Mouse (Mus musculus) heart, adult 8-10 months (tissue): Measurements from ENCODE around the gene Zfand3. TPM values are rescaled to one million over a fixed set of nuclear protein-coding genes. Genes with fewer than 3 reads are reported as not detected.

Experiments
- DNase-seq: peaks from one replicate; pipeline ENCODE4 v3.0.0; 2022; ENCODE audit warnings: low spot score
- total RNA-seq, 4 experiments: library from RNA; stranded (reverse); gene quantifications; 2 replicates each; pipeline ENCODE4 v1.2.4; 2022

The Zfand3 gene
- total RNA-seq, 4 experiments from 2014 or later: 132 to 150 (median 148) TPM

DNA sequence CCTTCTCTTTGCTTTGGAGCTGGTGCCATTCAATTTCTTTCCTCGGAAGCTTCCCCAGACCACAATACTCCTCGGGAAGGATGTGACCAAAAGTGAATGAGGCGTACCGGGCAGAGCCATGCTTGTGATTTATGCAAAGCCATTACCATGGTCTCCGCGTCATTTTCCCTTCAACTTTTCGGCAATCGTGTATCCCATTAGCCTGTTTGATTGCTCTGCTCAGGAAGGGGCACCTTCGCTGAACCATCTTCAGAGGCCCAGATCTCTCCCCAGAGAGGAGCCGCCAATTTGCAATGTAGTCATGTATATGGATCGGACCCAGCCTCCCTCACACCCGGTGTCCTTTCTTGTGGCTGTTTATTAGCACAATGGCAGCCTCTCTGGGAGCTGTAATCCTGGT, 218.3 kb downstream of the Zfand3 start:
- DNase-seq: no peak

DNA sequence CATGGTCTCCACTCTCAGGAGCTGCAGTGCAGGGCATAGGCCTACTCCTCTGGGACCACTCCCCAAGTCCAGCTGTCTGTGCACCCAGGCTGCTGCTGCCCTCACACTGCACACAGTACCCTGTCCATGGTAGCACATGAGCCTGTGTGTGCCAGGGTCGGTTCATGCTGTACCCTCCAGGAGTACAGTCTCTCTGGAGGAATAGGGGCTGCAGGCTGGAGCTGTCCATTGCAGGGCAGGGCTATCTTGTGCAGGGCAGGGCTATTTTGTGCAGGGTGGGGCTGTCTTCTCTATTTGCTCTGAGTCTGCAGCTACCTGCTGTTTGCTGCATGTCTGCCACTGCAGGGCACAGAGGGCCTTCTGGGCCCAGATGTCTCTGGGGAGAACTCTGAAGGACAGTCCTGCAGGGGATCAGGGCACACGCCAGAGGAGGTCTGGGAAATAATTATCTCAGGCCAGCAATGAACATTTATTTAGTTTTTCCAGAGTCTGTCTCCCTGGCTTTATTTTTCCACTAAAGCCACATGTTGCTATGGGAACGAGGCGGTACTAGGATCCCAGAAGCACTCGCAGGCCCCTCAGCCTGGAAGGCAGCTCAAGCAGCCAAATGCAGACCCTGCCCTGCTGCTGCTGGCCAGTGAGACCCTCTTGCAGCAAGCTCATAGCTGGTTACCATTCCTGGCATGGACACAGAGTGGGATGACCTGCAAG, 220.7 kb downstream of the Zfand3 start:
- DNase-seq: no peak

DNA sequence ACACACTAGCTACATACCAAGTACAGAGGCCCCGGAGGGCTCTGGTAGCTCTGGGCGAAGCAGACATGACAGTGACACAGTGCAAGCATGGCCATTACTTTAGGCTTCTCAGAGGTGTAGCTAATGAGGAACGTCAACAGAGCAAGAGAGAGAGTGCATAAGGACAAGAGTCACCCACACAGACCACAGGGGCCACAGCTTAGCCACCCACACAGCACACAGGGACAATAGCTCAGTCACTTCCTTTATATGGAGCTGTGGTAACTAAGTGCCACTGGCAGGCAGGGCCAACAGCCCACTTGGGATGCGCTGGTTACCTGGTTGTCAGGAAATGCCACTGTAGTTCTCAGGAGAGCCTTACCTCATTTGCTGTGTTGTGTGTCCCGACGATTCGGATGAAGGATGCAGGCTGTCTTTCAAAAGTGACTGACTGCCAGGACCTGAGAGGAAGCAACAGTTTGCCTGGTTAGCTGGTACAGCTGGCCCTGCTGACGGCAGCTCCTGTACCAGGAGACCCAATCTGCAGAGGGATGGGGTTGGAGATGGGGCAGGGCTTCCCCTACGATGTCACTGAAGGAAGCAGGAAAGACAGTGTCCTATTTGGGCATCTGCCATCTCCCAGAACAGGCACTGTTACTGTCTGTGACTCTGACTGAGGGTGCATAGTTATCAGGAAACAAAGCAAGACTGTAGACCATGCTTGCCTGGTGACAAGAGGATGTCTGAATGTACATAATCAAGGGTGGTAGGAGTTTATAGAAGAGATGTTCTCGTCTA, 224.1 kb downstream of the Zfand3 start:
- no peak for DNase-seq

DNA sequence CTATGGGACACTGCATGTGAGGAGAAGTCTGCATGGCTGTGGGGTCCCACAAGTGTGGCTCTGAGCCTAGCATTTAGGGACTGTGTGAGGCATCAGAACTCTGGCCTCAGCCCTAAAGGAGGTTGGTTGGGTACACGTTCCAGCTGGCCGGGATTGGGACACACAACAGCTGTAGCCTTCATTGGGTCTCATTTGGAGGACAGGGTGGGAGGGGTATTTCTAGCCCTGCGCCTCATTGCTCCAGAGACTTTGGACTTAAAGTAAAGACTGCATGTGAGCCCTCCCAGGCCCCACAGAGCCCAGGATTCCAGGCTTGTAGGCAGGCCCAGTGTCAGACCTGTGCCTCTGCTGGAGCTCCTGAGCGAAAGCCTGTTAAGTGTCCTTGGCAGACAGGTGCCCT, 225.9 kb downstream of the Zfand3 start:
- no peak for DNase-seq

DNA sequence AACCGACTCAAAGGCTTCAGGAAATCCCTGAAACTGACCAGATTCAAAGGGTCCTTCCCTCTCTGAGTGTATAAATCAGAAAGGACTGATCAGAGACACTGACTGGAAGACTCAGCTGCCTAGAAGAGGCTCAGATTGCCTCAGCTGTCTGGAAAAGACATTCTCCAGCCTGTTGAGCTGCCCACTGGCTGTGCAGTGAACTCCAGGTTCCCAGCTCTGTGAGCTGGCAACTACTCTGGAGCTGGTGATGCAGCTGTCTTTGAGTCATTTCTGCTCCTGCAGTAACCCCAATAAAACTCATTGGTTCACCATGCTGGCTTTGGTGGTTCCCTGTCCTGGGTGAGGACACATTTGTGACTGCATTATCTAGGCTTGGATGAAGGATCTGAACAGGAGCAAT, 226.9 kb downstream of the Zfand3 start:
- DNase-seq: no peak

DNA sequence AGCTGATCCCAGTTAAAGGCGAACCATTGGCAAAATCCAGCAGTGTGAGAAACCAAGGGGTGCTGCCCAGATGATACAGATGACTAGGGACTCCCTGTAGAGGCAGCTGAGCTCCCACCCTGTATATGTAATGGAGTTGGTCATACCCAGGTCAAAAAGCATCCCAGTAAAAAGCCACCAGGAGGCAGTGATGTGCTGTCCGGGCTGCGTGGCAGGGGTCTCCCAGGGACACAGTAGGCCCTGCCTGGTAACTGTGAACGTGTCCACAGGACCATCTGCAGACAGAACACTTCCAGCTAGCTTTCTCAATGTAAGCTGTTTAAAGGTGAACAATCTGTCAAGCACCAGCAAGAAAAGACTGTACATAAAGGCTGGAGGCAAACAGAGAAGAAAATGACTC, 228.2 kb downstream of the Zfand3 start:
- DNase-seq: no peak

DNA sequence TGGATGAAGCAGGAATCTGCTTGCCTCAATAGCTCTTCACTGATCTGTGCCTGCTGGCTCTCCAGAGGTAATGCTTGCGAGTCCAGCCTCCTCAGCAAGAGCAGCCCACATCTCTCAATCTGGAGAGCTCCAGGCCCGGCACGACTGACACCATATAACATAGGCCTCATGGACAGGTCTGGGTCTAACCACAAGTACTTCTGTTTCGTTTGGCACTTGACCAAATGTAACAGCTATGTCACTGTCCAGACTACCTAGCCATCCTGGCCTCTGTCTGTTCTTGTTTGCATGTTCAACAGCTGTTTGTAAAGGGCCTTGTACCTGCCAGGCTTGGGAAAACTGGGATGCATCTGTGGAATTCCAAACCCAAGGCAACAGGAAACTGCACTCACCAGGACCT, 230.8 kb downstream of the Zfand3 start:
- DNase-seq: no peak

DNA sequence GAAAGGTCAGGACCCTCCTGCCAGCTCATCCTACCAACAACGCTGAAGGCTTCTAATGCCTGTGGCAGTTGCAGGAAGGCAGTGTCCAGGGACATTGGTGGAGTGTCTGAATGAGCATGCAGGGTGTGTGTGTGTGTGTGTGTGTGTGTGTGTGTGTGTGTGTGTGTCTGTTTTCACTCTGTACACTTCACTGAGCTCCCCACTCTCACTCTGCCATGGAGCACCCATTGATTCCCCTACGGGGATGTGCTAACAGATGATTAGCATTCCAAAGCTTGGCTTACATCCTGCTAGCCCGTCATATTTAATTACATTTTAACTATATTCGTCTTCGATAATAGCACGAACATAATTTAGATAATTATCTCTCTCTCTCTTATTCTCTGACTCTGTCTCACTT, 232.1 kb downstream of the Zfand3 start:
- no peak for DNase-seq

DNA sequence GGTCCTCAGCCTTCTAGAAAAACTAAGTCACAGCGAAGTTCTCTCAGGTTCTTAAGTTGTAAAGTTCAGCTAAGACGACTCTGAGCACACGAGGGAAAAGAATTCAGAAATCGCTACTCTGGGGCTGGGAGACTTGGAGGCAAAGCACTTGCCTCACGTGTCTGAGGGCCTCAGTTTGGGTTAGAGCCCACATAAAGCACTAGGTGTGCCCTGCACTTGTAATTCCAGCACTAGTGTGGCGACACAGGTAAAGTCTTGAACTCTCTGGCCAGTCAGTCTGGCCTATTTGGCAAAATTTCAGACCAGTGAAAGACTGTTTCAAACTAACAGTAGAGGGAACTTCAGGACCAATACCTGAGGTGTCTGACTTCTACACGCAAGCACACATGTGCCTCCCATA, 233.1 kb downstream of the Zfand3 start:
- DNase-seq: no peak

DNA sequence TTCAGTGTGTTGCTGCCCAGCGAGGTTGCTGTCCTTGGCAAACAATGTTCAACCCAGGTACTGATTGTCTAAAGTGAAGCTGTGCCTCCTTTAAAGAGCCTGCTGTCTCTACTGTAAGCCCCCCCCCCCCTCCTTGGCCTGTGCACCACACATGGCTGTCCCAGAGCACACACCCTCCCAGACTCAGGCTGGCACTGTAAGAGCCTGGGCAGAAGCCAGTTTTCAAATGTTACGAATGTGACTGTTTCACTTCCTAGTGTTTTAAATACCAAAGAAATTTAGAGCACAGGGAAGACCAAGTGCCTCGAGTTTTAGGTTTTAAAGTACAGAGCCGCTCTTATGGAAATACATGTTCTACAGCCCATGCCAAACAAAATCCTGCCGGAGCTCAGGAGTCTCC, 234.9 kb downstream of the Zfand3 start:
- no peak for DNase-seq

DNA sequence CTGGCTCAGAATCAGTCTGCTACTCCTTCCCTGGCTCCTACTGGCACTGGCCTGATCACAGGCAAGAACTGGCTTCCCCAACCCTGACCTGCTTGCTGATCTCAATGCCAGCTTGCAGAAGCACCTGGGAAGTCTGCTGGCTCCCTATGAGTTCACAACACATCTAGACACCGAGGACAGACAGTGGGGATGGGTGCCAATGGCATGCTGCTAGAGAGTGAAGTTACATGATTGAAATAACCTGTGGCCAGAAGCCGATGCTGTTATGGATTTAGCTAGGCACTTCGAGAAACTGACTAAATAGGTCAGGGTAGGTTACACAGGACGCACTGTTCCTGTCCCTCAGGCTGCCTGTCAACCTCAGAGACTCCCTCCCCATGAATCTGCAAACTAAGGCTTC, 236.1 kb downstream of the Zfand3 start:
- DNase-seq: no peak

DNA sequence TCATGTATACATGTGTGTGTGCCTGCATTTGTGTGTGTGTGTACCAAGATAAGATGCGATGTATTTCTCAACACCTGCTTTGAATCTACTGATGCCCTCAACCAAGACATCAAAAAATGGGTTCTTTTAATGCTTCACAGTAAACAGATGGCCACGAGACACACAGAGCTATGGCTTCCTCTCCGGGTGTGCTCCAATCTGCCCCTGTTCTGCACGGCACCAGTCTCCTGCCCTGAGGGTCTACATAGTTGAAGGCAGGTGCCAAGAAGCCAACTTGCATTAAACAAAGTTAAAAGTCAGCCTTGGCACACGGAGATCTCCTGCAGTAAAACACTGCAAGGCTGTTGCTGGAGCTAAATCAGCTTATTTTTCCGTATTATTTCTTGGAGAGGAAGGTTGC, 236.5 kb downstream of the Zfand3 start:
- no peak for DNase-seq

DNA sequence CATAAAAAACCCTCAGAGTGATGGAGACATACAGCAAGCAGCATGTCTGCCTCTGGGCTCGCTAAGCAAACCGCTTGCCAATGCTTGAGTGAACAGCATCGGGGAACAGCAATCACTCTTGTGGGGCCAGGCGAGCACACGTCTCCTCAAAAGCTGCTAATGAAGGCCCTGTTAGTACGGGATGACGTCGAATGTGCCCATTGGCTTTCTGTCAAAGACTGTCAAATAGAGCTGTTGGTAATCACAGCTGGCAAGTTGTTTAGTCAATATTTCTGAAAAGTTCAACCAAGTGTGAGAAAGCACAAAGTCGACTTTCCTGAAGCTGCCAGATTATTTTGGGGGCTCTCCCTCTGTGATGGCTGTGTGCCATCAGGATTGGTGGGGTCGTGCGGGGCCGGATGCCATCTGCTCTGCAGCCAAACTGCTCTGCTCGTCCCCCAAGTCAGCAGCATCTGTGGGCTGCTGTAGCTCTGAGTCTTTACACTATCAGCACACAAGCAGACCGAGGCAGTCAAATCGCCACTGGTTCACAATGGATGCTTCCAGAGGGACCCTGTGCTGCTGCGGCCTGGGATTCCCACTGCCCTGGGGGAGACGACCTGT, 237.3 kb downstream of the Zfand3 start:
- DNase-seq: no peak

DNA sequence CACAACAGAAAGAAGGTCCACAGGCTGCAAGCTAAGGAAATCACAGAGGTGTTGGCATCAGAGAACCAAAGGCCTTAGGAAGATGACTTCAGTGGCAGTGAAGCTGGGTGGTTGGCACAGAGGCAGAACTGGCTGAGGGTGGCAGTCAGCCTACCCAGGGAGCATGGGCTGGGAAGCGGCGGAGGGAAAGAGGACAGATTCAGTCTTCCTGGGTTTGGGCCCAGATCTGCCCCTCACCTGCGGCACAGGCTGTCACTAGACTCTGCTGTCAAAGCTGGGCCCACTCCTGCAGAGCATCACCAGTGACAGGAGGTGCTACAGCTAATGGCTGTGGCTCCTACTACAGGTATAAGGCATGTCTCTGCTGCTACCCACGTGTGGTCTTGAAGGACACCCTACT, 238.1 kb downstream of the Zfand3 start:
- DNase-seq: no peak

DNA sequence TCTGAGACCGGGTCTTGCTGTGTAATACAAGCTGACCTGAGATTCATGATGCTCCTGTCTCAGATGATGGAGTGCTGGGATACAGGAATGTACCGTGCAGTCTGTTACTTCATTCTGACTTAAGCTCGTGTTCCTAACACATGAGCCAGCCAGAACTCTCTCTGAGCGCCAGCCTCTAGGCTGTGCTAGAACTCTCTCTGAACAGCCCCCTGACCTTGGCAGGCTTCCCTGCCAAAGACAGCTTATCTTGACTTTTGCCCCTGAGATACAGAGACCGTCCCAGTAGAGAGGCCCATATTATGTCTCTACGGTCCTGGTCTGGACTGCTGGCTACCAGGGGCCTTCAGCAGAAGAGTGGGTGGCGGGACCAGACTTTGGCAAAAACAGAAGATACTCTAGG, 239.0 kb downstream of the Zfand3 start:
- no peak for DNase-seq

DNA sequence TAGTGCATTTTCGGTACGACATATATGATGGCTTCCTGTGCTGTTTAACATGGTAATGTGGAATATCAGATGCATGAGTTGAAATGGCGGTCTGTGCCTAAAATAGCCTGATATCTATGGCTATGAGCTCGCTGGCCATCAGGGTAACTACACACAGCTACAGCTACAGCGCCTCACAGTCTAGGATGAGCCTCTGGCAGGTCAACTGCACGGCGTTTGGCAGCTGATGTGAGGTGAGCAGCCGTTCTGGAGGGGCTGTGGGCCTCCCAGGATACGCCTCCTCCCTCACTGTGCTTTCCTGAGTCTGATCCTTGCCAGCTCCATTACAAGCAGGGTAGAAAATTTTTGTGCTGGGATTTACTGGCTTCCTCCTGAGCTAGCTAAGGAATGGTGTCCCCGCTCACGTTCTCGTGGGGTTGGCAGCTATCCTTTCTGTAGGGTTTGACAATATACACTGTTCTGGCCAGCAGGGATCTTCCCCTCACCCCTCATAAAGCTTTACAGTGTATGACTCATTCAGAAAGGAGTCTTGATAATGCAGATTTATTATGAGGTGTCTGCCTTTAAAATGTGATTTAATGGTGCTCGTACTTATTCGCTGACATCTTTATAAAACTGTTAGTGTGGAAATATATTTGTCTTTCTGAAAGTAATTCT, 240.2 kb downstream of the Zfand3 start:
- no peak for DNase-seq

DNA sequence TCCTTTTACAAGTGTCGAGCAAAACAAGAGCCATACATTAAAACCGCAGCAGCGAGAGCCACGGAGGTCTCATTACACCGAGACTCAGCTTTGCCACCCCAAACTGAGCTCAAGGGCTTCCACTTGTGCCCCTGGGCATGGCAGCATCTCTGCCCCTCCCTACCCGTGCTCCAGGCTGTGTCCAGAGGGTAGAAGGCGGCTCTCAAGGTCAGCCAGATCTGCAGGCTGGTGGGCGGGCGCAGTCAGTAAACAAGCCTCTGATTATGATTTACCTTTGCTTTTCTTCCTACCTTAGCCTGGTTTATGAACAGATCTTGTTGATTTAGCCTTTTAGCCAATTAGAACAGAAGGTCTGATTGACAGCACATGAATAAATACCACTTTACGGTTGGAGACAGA, 240.8 kb downstream of the Zfand3 start:
- no peak for DNase-seq

DNA sequence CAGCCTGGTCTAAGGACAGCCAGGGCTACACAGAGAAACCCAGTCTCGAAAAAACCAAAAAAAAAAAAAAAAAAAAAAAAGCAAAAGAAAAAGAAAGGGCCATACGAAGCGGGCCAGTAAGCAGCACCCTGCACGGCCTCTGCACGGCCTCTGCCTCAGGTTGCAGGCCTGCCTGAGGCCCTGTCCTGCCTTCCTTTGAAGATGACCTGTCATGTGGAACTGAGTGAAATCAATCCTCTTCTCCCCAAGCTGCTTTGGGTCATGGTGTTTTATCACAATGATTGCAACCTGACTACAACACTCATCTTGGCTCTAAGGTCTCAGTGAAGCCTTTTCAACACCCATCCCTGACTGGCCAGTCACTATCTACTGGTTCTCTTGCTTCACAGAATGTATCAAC, 248.5 kb downstream of the Zfand3 start:
- no peak for DNase-seq

DNA sequence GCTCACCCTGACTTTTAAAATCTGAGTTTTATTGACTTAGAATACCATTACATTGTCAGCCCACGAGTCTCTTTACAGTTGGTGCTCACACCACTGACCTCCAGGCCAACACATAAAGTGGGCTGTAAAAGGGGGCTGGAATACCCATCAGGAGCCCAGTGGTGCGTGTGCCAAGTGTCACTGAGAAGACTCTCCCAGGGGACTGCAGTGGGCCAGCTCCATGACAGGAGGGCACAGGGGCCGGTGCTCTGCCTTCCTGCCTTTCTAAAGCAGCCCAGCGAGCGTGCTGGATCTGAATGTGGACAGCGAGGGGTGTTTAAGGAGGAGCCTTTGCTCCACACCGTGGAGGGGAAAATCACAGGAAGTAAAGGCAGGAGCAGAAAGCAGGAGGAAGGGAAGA, 249.4 kb downstream of the Zfand3 start:
- DNase-seq: no peak

DNA sequence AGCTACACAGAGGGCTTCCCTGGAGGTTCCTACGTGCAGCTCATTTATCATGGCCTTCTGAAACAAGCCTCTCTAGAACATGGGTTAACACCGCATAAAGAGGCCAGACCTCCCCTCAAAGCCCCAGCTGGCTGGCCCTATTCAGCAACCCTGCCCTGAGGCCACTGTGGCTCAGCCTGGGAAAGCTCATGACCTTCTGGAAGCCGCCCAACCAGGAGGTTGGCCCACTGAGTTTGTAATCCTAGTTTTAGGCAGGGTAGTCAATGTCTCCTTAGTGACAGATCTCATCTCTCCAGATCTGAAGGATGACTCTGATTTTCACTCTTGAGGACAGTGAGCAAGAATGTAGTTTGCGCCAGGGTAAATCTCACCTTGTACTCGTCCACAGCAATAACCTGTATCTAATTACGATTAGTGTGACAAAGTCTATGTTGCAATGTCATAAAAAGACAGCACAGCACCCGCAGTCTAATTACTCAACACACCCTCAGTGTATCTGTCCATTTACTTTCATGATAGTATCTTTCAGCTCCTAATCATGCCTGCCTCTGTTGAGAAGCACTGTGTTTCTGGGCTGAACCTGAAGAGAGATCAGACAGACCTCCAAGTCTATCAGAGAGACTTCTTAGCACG, 251.5 kb downstream of the Zfand3 start:
- DNase-seq: no peak

DNA sequence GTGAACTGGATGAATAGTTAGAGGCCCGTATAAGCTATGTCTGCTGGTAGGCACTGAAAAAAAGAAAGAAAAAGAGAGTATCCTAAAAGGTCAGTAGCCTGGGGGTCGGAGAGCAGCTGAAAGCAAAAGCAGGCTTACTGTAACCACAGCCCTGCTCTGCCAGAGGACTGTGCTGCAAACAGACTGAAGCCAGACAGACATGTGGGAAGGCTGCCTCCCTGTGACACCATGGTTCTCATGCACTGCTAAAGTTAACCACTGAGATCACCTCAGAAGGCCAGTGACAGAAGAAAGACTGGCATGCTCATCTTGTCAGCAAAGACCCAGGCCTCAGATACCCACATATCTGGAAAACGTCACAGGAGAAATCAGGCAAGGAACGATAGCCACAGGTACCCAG, 253.9 kb downstream of the Zfand3 start:
- DNase-seq: no peak

DNA sequence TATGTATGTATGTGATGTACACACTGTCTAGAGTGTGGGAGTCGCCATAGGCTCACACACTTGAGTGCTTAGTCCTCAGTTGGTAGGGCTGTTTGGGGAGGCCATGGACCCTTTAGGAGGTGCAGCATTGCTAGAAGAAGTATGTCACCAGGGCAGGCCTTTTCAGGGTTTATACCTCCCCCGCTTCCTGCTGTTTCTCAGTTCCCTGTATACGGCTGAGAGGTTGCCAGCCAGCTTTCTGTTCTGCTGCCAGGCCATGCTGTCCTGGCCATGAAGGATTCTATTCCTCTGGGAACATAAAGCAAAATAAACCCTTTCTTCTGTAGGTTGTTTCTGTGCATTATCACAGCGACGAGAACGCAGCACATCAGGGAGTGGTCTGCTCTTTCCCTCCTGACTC, 255.4 kb downstream of the Zfand3 start:
- no peak for DNase-seq
